Mouse (Mus musculus) ES-E14 (cell line): ENCODE measurements around the gene Marveld3.

Experiments used
- CHD2 ChIP-seq: IDR thresholded peaks from 2 replicates; pipeline ENCODE4 v1.6.1; 2014; ENCODE audit warnings: mild to moderate bottlenecking, low read depth, low read length, inconsistent platforms
- MAFK ChIP-seq: IDR thresholded peaks from 2 replicates; pipeline ENCODE4 v1.6.1; 2014; ENCODE audit warnings: mild to moderate bottlenecking, low read depth, low read length, inconsistent platforms; ENCODE audit not compliant: insufficient read depth
- ZNF384 ChIP-seq: IDR thresholded peaks from 2 replicates; pipeline ENCODE4 v1.6.1; 2012; ENCODE audit warnings: low read depth, low read length, inconsistent platforms

DNA sequence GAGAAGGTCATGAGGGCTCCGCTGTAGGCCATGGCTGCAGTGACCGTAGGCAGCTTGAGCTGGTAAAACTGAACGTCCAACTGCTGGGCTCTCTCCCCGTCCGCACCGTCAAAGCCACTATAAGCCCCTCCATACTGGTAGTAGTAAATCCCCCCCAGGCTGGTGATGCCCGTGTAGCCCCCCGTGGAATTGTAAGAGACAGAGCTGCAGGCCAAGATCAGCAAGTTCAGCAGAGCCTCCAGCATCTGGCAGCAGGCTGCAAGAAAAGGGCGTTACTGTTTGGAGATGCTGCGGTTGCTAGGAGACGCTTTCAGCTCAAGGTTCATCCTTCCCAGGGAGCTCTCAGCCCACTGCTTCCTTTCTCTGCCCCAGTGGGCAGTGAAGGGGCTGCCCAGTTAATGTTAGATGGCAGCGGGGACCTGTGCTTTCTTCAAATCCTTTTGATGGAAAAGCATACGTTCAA, 7.5 kb downstream of the Marveld3 start:
- no peak for TF ChIP-seq ZNF384
- no peak for TF ChIP-seq CHD2
- TF ChIP-seq MAFK: no peak
